Mouse (Mus musculus) megakaryocyte-erythroid progenitor cell, adult 5 weeks (primary cell): Measurements from ENCODE around the gene Bcap29. TPM values are rescaled to one million over a fixed set of nuclear protein-coding genes. Genes with fewer than 3 reads are reported as not detected.

Experiments used
- polyA plus RNA-seq: library from polyadenylated mRNA; stranded (reverse); fragments of >175 nt; gene quantifications from 2 replicates; pipeline ENCODE4 v1.2.3, GENCODE M21; 2012

Bcap29 gene
- polyA plus RNA-seq, result 30.7 and 40.2 TPM in 2 replicates

DNA sequence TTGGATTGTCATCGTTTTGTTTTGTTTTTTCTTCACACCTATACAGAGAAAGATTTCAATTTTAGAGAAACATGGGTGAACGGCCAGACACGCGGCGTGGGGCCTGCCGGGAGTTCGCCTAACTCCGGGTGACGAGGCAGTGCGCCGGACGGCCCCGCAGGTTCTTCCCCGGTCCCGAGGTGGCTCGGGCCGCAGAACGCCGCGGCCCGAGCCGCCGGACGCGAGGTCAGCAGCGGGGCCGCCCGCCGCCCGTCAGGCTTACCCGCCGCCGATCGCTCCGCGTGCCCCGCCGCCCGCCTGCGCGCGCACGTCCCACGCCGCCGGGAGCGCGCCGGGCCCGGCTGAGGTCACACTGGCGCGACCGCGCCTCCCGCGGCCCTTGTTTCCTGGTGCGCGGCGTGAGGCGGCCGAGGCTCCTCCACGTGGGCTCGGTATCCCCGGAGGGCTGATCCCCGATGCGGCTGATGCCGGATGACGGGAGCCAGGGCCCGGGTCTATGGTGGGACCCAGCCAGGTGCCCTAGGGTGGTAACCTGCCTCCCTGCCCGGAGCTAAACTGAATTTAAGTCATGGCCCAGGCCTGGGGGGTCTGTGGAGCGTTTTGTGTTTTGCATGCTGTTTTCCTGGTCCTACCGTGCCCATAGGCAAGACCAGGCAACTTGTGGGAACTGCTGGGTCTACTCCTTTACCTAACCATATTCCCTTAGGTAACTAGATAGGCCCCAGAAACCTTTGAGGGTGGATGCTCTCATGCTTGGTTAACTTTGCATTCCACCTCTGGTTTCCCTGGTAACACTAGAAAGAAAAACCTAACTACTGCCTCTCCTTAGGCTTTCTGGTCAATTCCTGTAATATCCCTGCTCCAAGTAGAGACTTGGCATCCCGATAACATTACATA lies at the start of gene Bcap29:
Gene Bcap29, minus strand, starts transcription at position 316 of the 897 bp plus-strand sequence.

DNA sequence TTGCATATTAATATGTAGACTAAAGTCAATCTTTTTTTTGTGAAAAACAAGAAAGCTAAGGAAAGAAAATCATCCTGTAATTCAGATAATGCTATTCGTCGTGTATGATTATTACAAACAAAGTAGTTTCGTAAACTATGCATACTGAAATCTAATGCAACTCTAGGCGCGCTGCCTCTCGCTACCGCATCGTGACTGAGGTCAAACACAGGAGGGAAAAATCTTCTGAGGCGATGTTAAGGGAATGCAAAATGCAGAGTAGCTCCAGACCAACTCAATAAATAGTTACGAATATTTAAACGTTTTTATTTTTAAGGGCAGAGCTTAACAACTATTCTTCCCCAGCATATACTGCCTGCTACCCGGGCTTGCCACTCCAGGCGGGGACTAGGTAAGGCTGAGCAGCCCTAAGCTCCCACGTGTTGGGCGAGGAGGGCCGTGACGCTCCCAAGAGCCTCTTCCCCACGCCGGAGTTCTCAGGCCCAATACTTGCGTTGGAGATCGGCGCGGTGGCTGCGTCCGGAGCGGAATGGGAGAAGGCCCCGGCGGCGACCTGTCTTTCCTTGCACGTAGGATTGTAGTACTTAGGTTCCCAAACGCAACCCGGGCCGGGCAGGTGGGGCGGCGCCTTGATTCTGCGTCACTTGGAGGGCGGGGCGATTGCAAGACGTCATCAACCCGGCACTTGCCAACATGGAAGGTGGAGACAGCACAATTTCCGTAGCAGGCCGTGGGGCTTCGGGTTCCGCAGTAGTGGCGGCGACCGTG lies 19.9 kb upstream of the Bcap29 start, which contains the start of the genes Dus4l and Cog5:
Gene Dus4l, minus strand, starts transcription at position 630 of the 768 bp plus-strand sequence.
Gene Cog5, plus strand, starts transcription at position 673 of the 768 bp plus-strand sequence.

Other genes starting within 250 kb of the Bcap29 start
- gene Slc26a3, start 243.8 kb downstream of the Bcap29 start, polyA plus RNA-seq, result not detected in 2 replicates
- gene Cbll1, start 135.0 kb downstream of the Bcap29 start, polyA plus RNA-seq, result 4.7 TPM in 2 replicates
- not detected in 2 replicates for gene Slc26a4, start 74.7 kb downstream of the Bcap29 start, polyA plus RNA-seq
- gene Dus4l, start 20.2 kb upstream of the Bcap29 start, polyA plus RNA-seq, result 16.7 and 25.1 TPM in 2 replicates
- gene Cog5, start 20.2 kb upstream of the Bcap29 start, polyA plus RNA-seq, result 1.7 and 2.6 TPM in 2 replicates
- gene Gpr22, start 79.3 kb upstream of the Bcap29 start, polyA plus RNA-seq, result not detected in 2 replicates